Mouse (Mus musculus) olfactory bulb, adult 2 months (tissue): ENCODE data around the gene Atf5.

ENCODE experiments used
- CTCF ChIP-seq: fragments of 200-500 bp; IDR thresholded peaks from 2 replicates; pipeline ENCODE4 v1.5.1; 2012; ENCODE audit warnings: low read depth, mild to moderate bottlenecking, low read length, moderate library complexity; ENCODE audit not compliant: insufficient read depth
- POLR2A ChIP-seq: fragments of 200-500 bp; IDR thresholded peaks from 2 replicates; pipeline ENCODE4 v1.6.1; 2012; ENCODE audit warnings: mild to moderate bottlenecking, low read depth, low read length, moderate library complexity; ENCODE audit not compliant: insufficient read depth

DNA sequence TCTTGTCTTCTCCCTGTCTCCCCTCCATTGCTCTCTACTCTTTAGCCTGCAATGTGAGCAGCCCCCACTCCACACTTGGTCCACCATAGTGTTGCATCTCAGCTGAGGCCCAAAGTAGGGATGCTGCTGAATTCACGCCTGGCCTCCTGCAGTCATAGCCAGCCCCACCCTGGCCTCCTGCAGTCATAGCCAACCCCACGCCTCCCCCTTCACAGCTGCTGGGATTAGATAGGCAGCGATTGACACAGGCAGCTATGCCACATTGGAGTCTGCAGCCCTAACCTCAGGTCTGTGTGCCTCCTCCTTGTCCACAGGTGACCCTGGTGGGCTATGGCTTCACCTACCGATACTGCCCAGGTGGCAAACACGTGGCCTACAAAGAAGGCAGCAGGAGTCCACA is 48.3 kb downstream of the Atf5 start:
- TF ChIP-seq CTCF, result no peak
- TF ChIP-seq POLR2A, result no peak
